Mouse (Mus musculus): ENCODE results near the gene Tnni2.

GRCm38 (mm10) chr7:142471414-142471861, 29.8 kb downstream of the Tnni2 start:
- TF ChIP-seq CTCF (IDR thresholded peaks at IDR 0.05; ENCODE audit: borderline replicate concordance, extremely low read depth, insufficient read depth, insufficient read length) (no peak), POLR2A (IDR thresholded peaks at IDR 0.05; ENCODE audit: borderline replicate concordance, extremely low read depth, insufficient read depth, insufficient read length, poor library complexity, severe bottlenecking) (no peak)

Data from brain, embryonic 14.5 days (tissue).